Mouse (Mus musculus) small intestine, adult 2 months (tissue): ENCODE data around the gene Tspan14. TPM values are rescaled to one million over a fixed set of nuclear protein-coding genes. Genes with fewer than 3 reads are reported as not detected.

ENCODE experiments used
- H3K27ac ChIP-seq: fragments of 200-500 bp; 2 replicates; pipeline ENCODE4 v1.5.1; 2012; ENCODE audit warnings: low read depth, low read length, control low read depth, inconsistent platforms; ENCODE audit not compliant: insufficient read depth
- H3K27me3 ChIP-seq: fragments of 200-500 bp; 2 replicates; pipeline ENCODE4 v1.6.1; 2012; ENCODE audit warnings: mild to moderate bottlenecking, moderate library complexity, low read length, inconsistent platforms; ENCODE audit not compliant: control insufficient read depth, insufficient read depth
- H3K36me3 ChIP-seq: fragments of 200-500 bp; 2 replicates; pipeline ENCODE4 v1.6.1; 2012; ENCODE audit warnings: mild to moderate bottlenecking, low read length, control low read depth, inconsistent platforms; ENCODE audit not compliant: control insufficient read depth, insufficient read depth
- H3K4me1 ChIP-seq: fragments of 200-500 bp; 2 replicates; pipeline ENCODE4 v1.6.1; 2012; ENCODE audit warnings: low read length, inconsistent platforms, mixed read lengths; ENCODE audit not compliant: control insufficient read depth, insufficient read depth, insufficient read length
- H3K4me3 ChIP-seq: fragments of 200-500 bp; 2 replicates; pipeline ENCODE4 v1.5.1; 2012; ENCODE audit warnings: low read depth, mild to moderate bottlenecking, control low read depth, inconsistent platforms, low read length, moderate library complexity
- CTCF ChIP-seq: fragments of 200-500 bp; IDR thresholded peaks from 2 replicates; pipeline ENCODE4 v1.5.1; 2012; ENCODE audit warnings: low read depth, mild to moderate bottlenecking, control low read depth, inconsistent platforms, low read length, moderate library complexity, mixed read lengths; ENCODE audit not compliant: insufficient replicate concordance, insufficient read length; ENCODE audit errors: extremely low read depth
- POLR2A ChIP-seq: fragments of 200-500 bp; IDR thresholded peaks from 2 replicates; pipeline ENCODE4 v1.6.1; 2012; ENCODE audit warnings: low read depth, mild to moderate bottlenecking, control low read depth, inconsistent platforms, low read length, moderate library complexity
- WGBS: fragments of 180-500 bp; shearing (Covaris S2); methylation state at CpG from one replicate; pipeline ENCODE4 v1.1.7; 2018; 5-methylcytosine and 5-hydroxymethylcytosine counted together
- polyA plus RNA-seq: library from polyadenylated mRNA; depleted of rRNA; stranded (reverse); fragments of >200 nt; gene quantifications from 2 replicates; pipeline ENCODE4 v1.2.3, GENCODE M21; 2012

Gene Tspan14
- polyA plus RNA-seq, 1 experiment = 38.2 TPM

DNA sequence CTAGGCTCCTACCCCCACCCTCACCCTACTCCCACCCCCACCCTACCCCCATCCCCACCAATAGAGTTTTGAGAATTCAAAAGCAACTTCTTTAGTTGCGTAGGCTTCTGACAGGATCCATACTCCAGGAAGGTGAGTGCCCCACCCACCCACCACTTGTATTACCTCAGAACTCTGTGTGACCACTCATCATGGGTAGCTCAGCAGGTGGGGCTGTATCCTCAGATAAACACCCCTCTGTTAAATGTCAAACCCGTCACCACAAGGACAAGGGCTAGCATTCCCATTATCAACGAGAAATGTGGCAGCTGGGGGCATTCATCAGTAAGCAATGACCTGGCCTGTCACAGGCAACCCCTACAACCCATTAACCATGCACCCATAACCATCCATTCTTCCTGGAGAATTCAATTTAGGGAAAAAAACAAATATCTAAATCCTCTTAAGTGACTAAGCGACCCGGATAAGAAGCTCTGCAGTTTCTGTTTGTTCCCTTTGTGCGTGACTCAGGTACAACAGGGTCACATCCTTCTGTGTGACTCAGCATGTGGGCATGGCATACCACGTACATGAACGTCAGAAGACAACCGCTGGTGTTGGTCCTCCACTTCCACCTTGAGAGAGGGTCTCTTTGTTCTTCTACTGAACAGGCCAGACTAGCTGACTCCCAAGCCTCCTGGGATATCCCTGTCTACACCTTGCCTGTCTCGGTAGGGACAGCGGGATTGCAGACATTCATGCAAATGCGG lies 64.1 kb downstream of the Tspan14 start:
- 73% methylated on average over 12 of the region's 12 CpGs for WGBS
- Histone ChIP-seq H3K36me3 (peaks cover 18% of the 10 kb centered on the region), H3K27ac (no peak overlapping the region), H3K4me1 (peaks cover 4% of the 10 kb centered on the region; the same call in 1 of the 2 replicates), H3K4me3 (no peak overlapping the region), H3K27me3 (no peaks in the 10 kb centered on the region)
- TF ChIP-seq CTCF (no peak), POLR2A (no peak)

- Histone ChIP-seq H3K4me3 (no peak overlapping the region), H3K4me1 (peaks cover 4% of the 10 kb centered on the region; the same call in 1 of the 2 replicates), H3K27ac (no peak overlapping the region), H3K27me3 (no peaks in the 10 kb centered on the region), H3K36me3 (peaks cover 5% of the 10 kb centered on the region)
- no peak for TF ChIP-seq POLR2A
- no peak for TF ChIP-seq CTCF
- WGBS = 78% methylated on average over 2 of the region's 2 CpGs
These were observed 66.3 kb downstream of the Tspan14 start for GRCm38 (mm10) chr14:40900267-40900666.

GRCm38 (mm10) chr14:40897916-40898315 lies 68.7 kb downstream of the Tspan14 start:
- Histone ChIP-seq H3K27me3 (no peaks in the 10 kb centered on the region), H3K36me3 (no peaks in the 10 kb centered on the region), H3K4me1 (peaks cover 4% of the 10 kb centered on the region; the same call in 1 of the 2 replicates), H3K27ac (no peak overlapping the region), H3K4me3 (no peak overlapping the region)
- TF ChIP-seq CTCF (no peak), POLR2A (no peak)
- 30% methylated on average over 3 of the region's 3 CpGs for WGBS

GRCm38 (mm10) chr14:40895681-40896080 lies 70.9 kb downstream of the Tspan14 start:
- peaks cover 4% of the 10 kb centered on the region; the same call in 1 of the 2 replicates for H3K4me1 ChIP-seq
- H3K27ac ChIP-seq = no peak overlapping the region
- no peaks in the 10 kb centered on the region for H3K36me3 ChIP-seq
- H3K4me3 ChIP-seq = no peak overlapping the region
- H3K27me3 ChIP-seq = no peaks in the 10 kb centered on the region
- WGBS = 56% methylated on average over 8 of the region's 8 CpGs
- TF ChIP-seq POLR2A (no peak), CTCF (no peak)

- TF ChIP-seq POLR2A (no peak), CTCF (peak; percentile 81)
- H3K36me3 ChIP-seq = no peaks in the 10 kb centered on the region
These were observed 71.9 kb downstream of the Tspan14 start for GRCm38 (mm10) chr14:40894576-40895247.

DNA sequence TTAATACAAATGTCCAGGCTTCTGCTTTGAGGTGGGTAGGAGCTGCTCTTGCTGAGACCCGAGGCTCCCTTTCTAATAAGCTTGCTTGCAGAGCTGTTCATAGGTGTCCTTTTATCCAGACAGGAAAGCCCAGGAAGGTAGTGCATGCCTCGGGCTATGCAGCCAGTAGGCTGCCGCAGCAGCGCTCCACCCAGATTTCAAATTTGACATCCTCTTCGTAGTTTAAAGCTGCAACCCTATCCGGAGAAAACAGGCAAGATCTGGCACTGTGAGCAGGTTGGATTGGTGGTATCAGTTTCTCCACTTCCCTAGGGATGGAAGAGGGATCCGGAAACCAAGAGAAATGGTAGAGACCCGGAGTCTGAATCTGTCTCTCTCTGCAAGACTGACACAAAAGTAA lies 72.7 kb downstream of the Tspan14 start:
- no peaks in the 10 kb centered on the region for H3K27me3 ChIP-seq
- 75% methylated on average over 8 of the region's 8 CpGs for WGBS
- TF ChIP-seq POLR2A (no peak), CTCF (no peak)
- H3K4me1 ChIP-seq = no peaks in the 10 kb centered on the region; the same call in 1 of the 2 replicates
- H3K27ac ChIP-seq = no peak overlapping the region
- H3K4me3 ChIP-seq = no peak overlapping the region
- H3K36me3 ChIP-seq = no peaks in the 10 kb centered on the region

More at GRCm38 (mm10) chr14:40894576-40895247, 71.9 kb downstream of the Tspan14 start:
- no peak overlapping the region for H3K4me3 ChIP-seq
- peaks cover 2% of the 10 kb centered on the region; the same call in 1 of the 2 replicates for H3K4me1 ChIP-seq
- no peak overlapping the region for H3K27ac ChIP-seq
- H3K27me3 ChIP-seq = no peaks in the 10 kb centered on the region
- WGBS = 10% methylated on average over 23 of the region's 23 CpGs

DNA sequence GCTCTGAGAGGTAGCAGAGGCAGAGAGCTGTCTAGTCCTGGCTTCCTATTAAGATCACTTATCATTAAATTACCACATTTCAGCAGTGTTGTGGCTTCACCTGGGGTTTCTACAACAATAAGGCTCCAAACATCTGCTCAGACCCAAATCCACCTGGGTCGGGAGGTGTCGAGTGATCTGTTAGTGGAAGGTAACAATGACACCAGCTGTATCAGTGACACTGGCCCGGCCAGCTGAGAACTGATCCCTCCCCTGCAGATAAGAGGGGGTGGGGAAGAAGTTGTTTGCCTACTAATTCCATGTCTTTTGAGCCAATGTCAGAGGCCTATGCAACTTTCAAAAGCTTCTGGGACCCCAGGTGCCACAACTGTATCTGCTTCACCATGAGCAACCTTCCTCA lies 73.4 kb downstream of the Tspan14 start, which contains the start of gene Sh2d4b:
Sh2d4b (minus strand) TSS at position 71 of the 400 bp plus-strand sequence.
- TF ChIP-seq POLR2A (no peak), CTCF (no peak)
- no peaks in the 10 kb centered on the region; the same call in 1 of the 2 replicates for H3K4me1 ChIP-seq
- no peaks in the 10 kb centered on the region for H3K27me3 ChIP-seq

More for the DNA sequence above, 73.4 kb downstream of the Tspan14 start, which contains the start of gene Sh2d4b:
- 43% methylated on average over 3 of the region's 3 CpGs for WGBS
- H3K27ac ChIP-seq = no peak within 1 kb of the TSS
- H3K4me3 ChIP-seq = no peak within 1 kb of the TSS
- H3K36me3 ChIP-seq = no peaks in the 10 kb centered on the region
